Mouse (Mus musculus) spleen, adult 2 months (tissue): ENCODE data around the gene Ppm1h. TPM values are rescaled to one million over a fixed set of nuclear protein-coding genes. Genes with fewer than 3 reads are reported as not detected.

Experiments used
- DNase-seq, 2 experiments: peaks; one replicate each; pipeline versions ENCODE4 v3.0.0 to v3.0.0-alpha.2; 2012 to 2021; ENCODE audit warnings: low spot score in 2 of 2, low read depth in 1 of 2
- H3K27ac ChIP-seq: fragments of 200-500 bp; 2 replicates; pipeline ENCODE4 v1.5.1; 2012; ENCODE audit warnings: low read length, inconsistent platforms; ENCODE audit not compliant: insufficient read depth
- H3K27me3 ChIP-seq: fragments of 200-500 bp; 2 replicates; pipeline ENCODE4 v1.6.1; 2012; ENCODE audit warnings: mild to moderate bottlenecking, moderate library complexity, low read length, inconsistent platforms; ENCODE audit not compliant: control insufficient read depth, insufficient read depth
- H3K36me3 ChIP-seq: fragments of 200-500 bp; 2 replicates; pipeline ENCODE4 v1.6.1; 2012; ENCODE audit warnings: mild to moderate bottlenecking, low read length, inconsistent platforms; ENCODE audit not compliant: control insufficient read depth, insufficient read depth
- H3K4me1 ChIP-seq: fragments of 200-500 bp; 2 replicates; pipeline ENCODE4 v1.6.1; 2011; ENCODE audit warnings: inconsistent platforms; ENCODE audit not compliant: control insufficient read depth, insufficient read depth, insufficient read length
- H3K4me3 ChIP-seq: fragments of 200-500 bp; 2 replicates; pipeline ENCODE4 v1.5.1; 2011; ENCODE audit warnings: mild to moderate bottlenecking, inconsistent platforms; ENCODE audit not compliant: insufficient read depth, insufficient read length; ENCODE audit errors: extremely low read depth
- CTCF ChIP-seq: fragments of 200-500 bp; IDR thresholded peaks from 2 replicates; pipeline ENCODE4 v1.5.1; 2011; ENCODE audit warnings: mild to moderate bottlenecking, inconsistent platforms; ENCODE audit not compliant: insufficient read depth, insufficient read length, insufficient replicate concordance; ENCODE audit errors: extremely low read depth
- POLR2A ChIP-seq: fragments of 200-500 bp; IDR thresholded peaks from 2 replicates; pipeline ENCODE4 v1.6.1; 2011; ENCODE audit warnings: low read depth, low read length, inconsistent platforms
- WGBS: fragments of 180-500 bp; shearing (Covaris S2); methylation state at CpG from one replicate; pipeline ENCODE4 v1.1.7; 2018; 5-methylcytosine and 5-hydroxymethylcytosine counted together
- polyA plus RNA-seq: library from polyadenylated mRNA; depleted of rRNA; stranded (reverse); fragments of >200 nt; gene quantifications from 2 replicates; pipeline ENCODE4 v1.2.3, GENCODE M21; 2012

The Ppm1h gene
- polyA plus RNA-seq, 1 experiment, result 9.7 TPM

DNA sequence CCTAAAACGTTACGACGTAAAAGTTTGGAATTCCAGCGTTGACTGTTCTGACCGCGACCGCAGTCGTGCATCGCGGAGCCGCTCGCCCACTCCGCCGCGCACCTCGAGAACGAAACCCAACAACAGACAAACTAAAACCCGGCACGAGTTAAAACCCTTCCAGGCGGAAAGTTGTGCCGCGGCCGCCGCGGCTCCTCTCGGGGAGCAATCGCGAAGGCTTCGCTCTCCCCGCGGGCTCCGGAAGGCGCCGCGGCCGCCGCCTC is 306.6 kb downstream of the Ppm1h start:
- peak; percentile 46 to 56 for DNase-seq
- under 1% methylated on average over 37 of the region's 37 CpGs for WGBS
- H3K27ac ChIP-seq, result peak overlapping the region; percentile 100
- no peak for TF ChIP-seq CTCF
- TF ChIP-seq POLR2A, result no peak; the same call in 1 of the 2 replicates
- H3K36me3 ChIP-seq, result no peaks in the 10 kb centered on the region
- peak overlapping the region; percentile 98 for H3K4me3 ChIP-seq
- no peaks in the 10 kb centered on the region for H3K27me3 ChIP-seq
- H3K4me1 ChIP-seq, result peaks cover 9% of the 10 kb centered on the region

GRCm38 (mm10) chr10:122985515-122986319 is 307.2 kb downstream of the Ppm1h start:
- Histone ChIP-seq H3K4me1 (peaks cover 9% of the 10 kb centered on the region), H3K4me3 (peak overlapping the region; percentile 98), H3K36me3 (no peaks in the 10 kb centered on the region), H3K27ac (peak overlapping the region; percentile 100), H3K27me3 (no peaks in the 10 kb centered on the region)
- peak; percentile 45 to 76 for DNase-seq
- TF ChIP-seq POLR2A, result peak; percentile 80
- TF ChIP-seq CTCF, result no peak
- WGBS, result 2% methylated on average over 66 of the region's 115 CpGs

GRCm38 (mm10) chr10:122986320-122987225 is 308.0 kb downstream of the Ppm1h start:
- Histone ChIP-seq H3K4me3 (peak overlapping the region; percentile 95), H3K27ac (peak overlapping the region; percentile 99), H3K4me1 (peaks cover 9% of the 10 kb centered on the region), H3K27me3 (no peaks in the 10 kb centered on the region), H3K36me3 (no peaks in the 10 kb centered on the region)
- TF ChIP-seq CTCF, result no peak
- 6% methylated on average over 53 of the region's 54 CpGs for WGBS
- peak; percentile 15 to 51 for DNase-seq

DNA sequence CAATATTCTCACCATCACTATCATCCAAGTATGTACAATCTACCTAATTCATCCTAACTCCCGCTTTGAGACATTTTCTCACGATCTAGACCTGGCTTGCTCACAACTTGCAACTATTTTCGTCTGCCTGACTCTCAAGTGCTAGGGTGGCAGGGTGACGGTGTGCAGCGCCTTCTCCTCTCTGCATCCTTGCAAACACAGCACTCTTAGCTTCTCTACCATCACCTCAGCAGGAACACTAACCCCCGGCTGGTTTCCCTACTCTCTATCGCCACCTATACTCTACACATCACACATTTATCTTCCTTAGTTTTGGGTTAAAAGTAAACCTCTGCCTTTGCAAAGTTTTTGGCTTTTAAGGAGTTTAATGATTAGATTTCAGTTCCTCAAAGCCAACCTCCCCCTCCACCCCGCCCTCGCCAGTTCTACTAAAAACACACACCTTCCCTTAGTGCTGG is 309.1 kb downstream of the Ppm1h start:
- TF ChIP-seq CTCF, result peak; percentile 3; the same call in 1 of the 2 replicates
- no peak; the same call in 1 of the 2 replicates for TF ChIP-seq POLR2A
- Histone ChIP-seq H3K4me1 (peaks cover 9% of the 10 kb centered on the region), H3K4me3 (no peak overlapping the region), H3K27ac (no peak overlapping the region), H3K27me3 (no peaks in the 10 kb centered on the region), H3K36me3 (no peaks in the 10 kb centered on the region)
- DNase-seq, result peak; percentile 28 to 41
- 11% methylated on average over 9 of the region's 9 CpGs for WGBS

DNA sequence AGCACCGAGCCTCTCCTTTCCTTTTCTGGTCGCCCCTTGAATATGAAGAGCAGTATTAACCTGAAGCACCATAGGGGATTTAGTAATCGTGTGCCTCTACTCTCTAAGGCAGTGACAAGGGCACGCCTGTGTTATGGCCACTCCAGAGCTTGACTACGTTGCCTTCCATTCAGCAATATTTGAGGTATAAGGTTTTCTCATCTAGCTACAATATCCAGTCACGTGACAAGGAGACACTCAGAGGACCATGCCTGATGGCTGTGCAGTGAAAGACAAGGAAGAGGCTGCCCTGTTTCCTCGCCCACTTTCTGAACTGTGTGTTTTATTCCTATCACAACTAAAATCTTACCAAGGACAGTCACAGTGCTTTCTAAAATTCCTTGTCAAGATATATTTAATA is 309.8 kb downstream of the Ppm1h start:
- H3K4me1 ChIP-seq, result peaks cover 5% of the 10 kb centered on the region
- no peak for DNase-seq
- 59% methylated on average over 7 of the region's 7 CpGs for WGBS
- H3K27me3 ChIP-seq, result no peaks in the 10 kb centered on the region
- no peak for TF ChIP-seq POLR2A
- TF ChIP-seq CTCF, result no peak
- H3K4me3 ChIP-seq, result no peak overlapping the region
- 0 out of 2 replicates have a peak, but pooled peaks cover 1% of the 10 kb centered on the region for H3K36me3 ChIP-seq
- H3K27ac ChIP-seq, result no peak overlapping the region

DNA sequence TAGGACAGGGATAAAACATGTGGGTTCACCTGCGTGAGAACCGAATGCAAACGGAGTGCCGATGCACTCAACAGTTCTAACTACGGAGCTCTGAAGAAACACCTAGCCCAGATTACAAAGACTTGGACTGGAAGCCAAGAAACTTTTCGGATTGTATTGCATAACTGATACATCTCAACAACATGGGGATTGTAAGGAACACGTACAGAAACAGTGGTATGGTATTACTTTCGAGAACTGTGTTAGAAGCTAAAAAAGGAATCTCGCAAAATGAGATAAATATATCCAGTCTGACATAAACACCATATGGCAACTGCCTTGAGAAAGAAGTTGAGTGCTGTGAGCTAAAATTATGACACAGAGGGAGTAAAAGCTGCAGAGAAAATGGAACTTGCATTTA is 311.4 kb downstream of the Ppm1h start:
- H3K27me3 ChIP-seq, result no peaks in the 10 kb centered on the region
- TF ChIP-seq CTCF (no peak), POLR2A (no peak)
- H3K27ac ChIP-seq, result no peak overlapping the region
- H3K36me3 ChIP-seq, result peaks cover 7% of the 10 kb centered on the region; the same call in 1 of the 2 replicates
- H3K4me1 ChIP-seq, result peaks cover 5% of the 10 kb centered on the region
- 89% methylated on average over 9 of the region's 9 CpGs for WGBS
- no peak for DNase-seq
- no peak overlapping the region for H3K4me3 ChIP-seq
